Mouse (Mus musculus) megakaryocyte, embryonic 14.5 days (primary cell): ENCODE results near the gene Col13a1.

Source experiments
- FLI1 ChIP-seq: IDR thresholded peaks from 2 replicates; pipeline ENCODE4 v1.6.1; 2012; ENCODE audit warnings: low read length, inconsistent platforms, mixed read lengths
- GATA1 ChIP-seq: IDR thresholded peaks from 3 replicates; pipeline ENCODE4 v1.6.1; 2012; ENCODE audit warnings: mixed read lengths, low read length, inconsistent platforms, borderline replicate concordance

DNA sequence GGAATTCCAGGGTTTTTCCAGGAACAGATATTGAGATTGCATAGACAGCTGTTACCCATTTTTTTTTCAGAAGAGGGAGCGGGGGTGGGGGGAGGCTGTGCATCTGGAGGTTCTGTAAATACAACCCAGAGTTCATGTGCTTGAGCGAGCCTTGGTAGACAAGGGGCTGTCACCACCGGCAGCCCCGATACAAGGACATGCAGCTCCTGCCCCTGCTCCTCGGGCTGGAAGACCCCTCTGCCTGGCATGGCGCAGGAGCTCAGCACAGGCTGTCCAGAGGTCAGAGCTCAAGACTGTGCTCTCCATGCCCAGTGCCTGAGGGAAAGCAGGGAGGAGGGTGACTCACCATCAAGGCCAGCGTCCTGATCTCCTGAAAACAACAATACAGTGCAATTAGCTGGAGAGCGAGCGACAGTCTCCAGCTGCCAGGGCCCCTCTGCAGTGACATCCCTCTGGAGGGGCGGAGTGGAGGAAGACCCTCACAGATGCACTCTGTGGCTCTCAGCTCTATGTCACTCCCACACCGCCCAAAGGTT, 112.8 kb downstream of the Col13a1 start:
- no peak for TF ChIP-seq GATA1
- TF ChIP-seq FLI1: no peak
